Mouse (Mus musculus) testis, postnatal 14 days (tissue): ENCODE measurements around the gene Stk10.
A peak's percentile ranks its signal among the peaks of the same experiment; 100 is the strongest.
"Not testable (repeated sequence)": the region's sequence is repeated elsewhere in the genome, so short reads cannot be mapped to it uniquely, and the experiment has no call there.

Experiments
- DNase-seq: peaks from one replicate; pipeline ENCODE4 v3.0.0; 2021; ENCODE audit warnings: low spot score

The Stk10 gene

GRCm38 (mm10) chr11:32601528-32602323, 68.6 kb downstream of the Stk10 start:
- no peak for DNase-seq

- DNase-seq, result no peak
These were observed 71.6 kb downstream of the Stk10 start for GRCm38 (mm10) chr11:32604663-32605062.

GRCm38 (mm10) chr11:32605131-32605860, 72.2 kb downstream of the Stk10 start:
- no peak for DNase-seq

- no peak for DNase-seq
These were observed 72.8 kb downstream of the Stk10 start for GRCm38 (mm10) chr11:32605907-32606306.

- no peak for DNase-seq
These were observed 74.2 kb downstream of the Stk10 start for GRCm38 (mm10) chr11:32607319-32607718.

GRCm38 (mm10) chr11:32610616-32611015, 77.5 kb downstream of the Stk10 start:
- DNase-seq, result no peak

GRCm38 (mm10) chr11:32612304-32612703, 79.2 kb downstream of the Stk10 start:
- no peak for DNase-seq

- DNase-seq, result peak; percentile 49
These were observed 81.4 kb downstream of the Stk10 start for GRCm38 (mm10) chr11:32614463-32614862.

GRCm38 (mm10) chr11:32615561-32615960, 82.5 kb downstream of the Stk10 start:
- DNase-seq, result no peak

- DNase-seq, result no peak
These were observed 83.0 kb downstream of the Stk10 start for GRCm38 (mm10) chr11:32616091-32616490.

GRCm38 (mm10) chr11:32618036-32618435, 84.9 kb downstream of the Stk10 start:
- no peak for DNase-seq

- not testable (repeated sequence) for DNase-seq
These were observed 85.5 kb downstream of the Stk10 start for GRCm38 (mm10) chr11:32618641-32619040.

- peak; percentile 38 for DNase-seq
These were observed 86.2 kb downstream of the Stk10 start for GRCm38 (mm10) chr11:32619257-32619816.

- DNase-seq, result no peak
These were observed 86.9 kb downstream of the Stk10 start for GRCm38 (mm10) chr11:32619866-32620456.

- peak; percentile 40 for DNase-seq
These were observed 88.8 kb downstream of the Stk10 start for GRCm38 (mm10) chr11:32621831-32622478.

GRCm38 (mm10) chr11:32622479-32623190, 89.5 kb downstream of the Stk10 start:
- DNase-seq, result no peak

GRCm38 (mm10) chr11:32623236-32623635, 90.1 kb downstream of the Stk10 start:
- no peak for DNase-seq

- DNase-seq, result no peak
These were observed 90.8 kb downstream of the Stk10 start for GRCm38 (mm10) chr11:32623912-32624311.

- DNase-seq, result no peak
These were observed 92.6 kb downstream of the Stk10 start for GRCm38 (mm10) chr11:32625677-32626076.

GRCm38 (mm10) chr11:32626079-32626478, 93.0 kb downstream of the Stk10 start:
- DNase-seq, result no peak

GRCm38 (mm10) chr11:32627900-32628299, 94.8 kb downstream of the Stk10 start:
- no peak for DNase-seq
